Mouse (Mus musculus) MEL (cell line): ENCODE data around the gene Rgl1. TPM values are rescaled to one million over a fixed set of nuclear protein-coding genes. Genes with fewer than 3 reads are reported as not detected.

Experiments used
- DNase-seq: peaks from one replicate; pipeline ENCODE4 v3.0.0; 2011; ENCODE audit warnings: low read depth, low spot score
- H3K27ac ChIP-seq: 2 replicates; pipeline ENCODE4 v1.5.1; 2012; ENCODE audit warnings: low read depth, mild to moderate bottlenecking, control low read depth, low read length, moderate library complexity; ENCODE audit not compliant: control insufficient read depth
- H3K27me3 ChIP-seq, 2 experiments: fragments of 150-350 bp in 1 of 2; sonication (generic) in 1 of 2; 2 replicates each; pipeline ENCODE4 v1.6.1; 2012; ENCODE audit warnings: low read length in 2 of 2, mild to moderate bottlenecking in 2 of 2, improper control_type of control experiment in 1 of 2, moderate library complexity in 1 of 2; ENCODE audit not compliant: insufficient read depth in 2 of 2, control insufficient read depth in 1 of 2
- H3K36me3 ChIP-seq, 2 experiments: 2 replicates each; pipeline ENCODE4 v1.6.1; 2012 to 2014; ENCODE audit warnings: low read length in 2 of 2, improper control_type of control experiment in 1 of 2, inconsistent platforms in 1 of 2, mild to moderate bottlenecking in 1 of 2; ENCODE audit not compliant: insufficient read depth in 2 of 2, control insufficient read depth in 1 of 2
- H3K4me1 ChIP-seq, 2 experiments: fragments of 150-350 bp in 1 of 2; sonication (generic) in 1 of 2; 2 replicates each; pipeline ENCODE4 v1.6.1; 2012; ENCODE audit warnings: low read length in 2 of 2, improper control_type of control experiment in 1 of 2, mild to moderate bottlenecking in 1 of 2; ENCODE audit not compliant: insufficient read depth in 2 of 2, control insufficient read depth in 1 of 2
- H3K4me3 ChIP-seq, 2 experiments: fragments of 150-350 bp in 1 of 2; sonication (generic) in 1 of 2; 2 replicates each; pipeline ENCODE4 v1.5.1; 2012; ENCODE audit warnings: low read depth in 2 of 2, low read length in 2 of 2, mild to moderate bottlenecking in 2 of 2, moderate library complexity in 2 of 2, control low read depth in 1 of 2, improper control_type of control experiment in 1 of 2; ENCODE audit not compliant: control insufficient read depth in 1 of 2, insufficient read depth in 1 of 2
- H3K79me2 ChIP-seq: 2 replicates; pipeline ENCODE4 v1.6.1; 2012; ENCODE audit warnings: mild to moderate bottlenecking, low read length, moderate library complexity; ENCODE audit not compliant: control insufficient read depth, poor library complexity, insufficient read depth
- H3K9ac ChIP-seq: 2 replicates; pipeline ENCODE4 v1.6.1; 2012; ENCODE audit warnings: low read depth, mild to moderate bottlenecking, control low read depth, low read length, moderate library complexity; ENCODE audit not compliant: control insufficient read depth, poor library complexity, severe bottlenecking
- H3K9me3 ChIP-seq: fragments of 150-350 bp; sonication (generic); replicated peaks from 2 replicates; pipeline ENCODE4 v1.6.1; 2012; ENCODE audit warnings: mild to moderate bottlenecking, low read length, improper control_type of control experiment, moderate library complexity; ENCODE audit not compliant: insufficient read depth
- BHLHE40 ChIP-seq: IDR thresholded peaks from 2 replicates; pipeline ENCODE4 v1.6.1; 2012; ENCODE audit warnings: low read depth, mild to moderate bottlenecking, inconsistent platforms, low read length, improper control_type of control experiment, borderline replicate concordance
- CHD2 ChIP-seq: IDR thresholded peaks from 2 replicates; pipeline ENCODE4 v1.6.1; 2011; ENCODE audit warnings: low read length, improper control_type of control experiment
- E2F4 ChIP-seq: IDR thresholded peaks from 2 replicates; pipeline ENCODE4 v1.6.1; 2011; ENCODE audit warnings: low read depth, low read length, improper control_type of control experiment, borderline replicate concordance
- ELF1 ChIP-seq: IDR thresholded peaks from 2 replicates; pipeline ENCODE4 v1.6.1; 2014; ENCODE audit warnings: low read depth, mild to moderate bottlenecking, inconsistent platforms, low read length, improper control_type of control experiment, moderate library complexity
- ETS1 ChIP-seq: IDR thresholded peaks from 2 replicates; pipeline ENCODE4 v1.6.1; 2012; ENCODE audit warnings: low read depth, mild to moderate bottlenecking, inconsistent platforms, low read length, improper control_type of control experiment, moderate library complexity
- HCFC1 ChIP-seq: IDR thresholded peaks from 2 replicates; pipeline ENCODE4 v1.6.1; 2012; ENCODE audit warnings: low read depth, mild to moderate bottlenecking, inconsistent platforms, low read length, improper control_type of control experiment, moderate library complexity
- MAFK ChIP-seq: IDR thresholded peaks from 2 replicates; pipeline ENCODE4 v1.6.1; 2011; ENCODE audit warnings: low read depth, mild to moderate bottlenecking, low read length, improper control_type of control experiment, borderline replicate concordance
- MEF2A ChIP-seq: IDR thresholded peaks from 2 replicates; pipeline ENCODE4 v1.6.1; 2014; ENCODE audit warnings: low read depth, mild to moderate bottlenecking, inconsistent platforms, low read length, improper control_type of control experiment; ENCODE audit not compliant: poor library complexity, insufficient replicate concordance, severe bottlenecking; ENCODE audit errors: extremely low read depth
- MXI1 ChIP-seq: IDR thresholded peaks from 2 replicates; pipeline ENCODE4 v1.6.1; 2011; ENCODE audit warnings: mild to moderate bottlenecking, low read depth, low read length, improper control_type of control experiment
- MYB ChIP-seq: IDR thresholded peaks from 2 replicates; pipeline ENCODE4 v1.6.1; 2011; ENCODE audit warnings: mild to moderate bottlenecking, low read depth, low read length, improper control_type of control experiment
- MYC ChIP-seq: IDR thresholded peaks from 2 replicates; pipeline ENCODE4 v1.6.1; 2011; ENCODE audit warnings: low read depth, mild to moderate bottlenecking, low read length, improper control_type of control experiment, moderate library complexity
- NELFE ChIP-seq: IDR thresholded peaks from 2 replicates; pipeline ENCODE4 v1.6.1; 2011; ENCODE audit warnings: low read depth, low read length, improper control_type of control experiment
- POLR2A ChIP-seq, 2 experiments: IDR thresholded peaks; 2 replicates each; pipeline ENCODE4 v1.6.1; 2011 to 2012; ENCODE audit warnings: low read length in 2 of 2, mild to moderate bottlenecking in 2 of 2, control low read depth in 1 of 2, improper control_type of control experiment in 1 of 2, low read depth in 1 of 2, moderate library complexity in 1 of 2; ENCODE audit not compliant: control insufficient read depth in 1 of 2, insufficient read depth in 1 of 2, poor library complexity in 1 of 2
- POLR2AphosphoS5 ChIP-seq: IDR thresholded peaks from 2 replicates; pipeline ENCODE4 v1.6.1; 2012; ENCODE audit warnings: low read depth, borderline replicate concordance, mild to moderate bottlenecking, inconsistent platforms, low read length, moderate library complexity, mixed read lengths
- RAD21 ChIP-seq: IDR thresholded peaks from 2 replicates; pipeline ENCODE4 v1.6.1; 2011; ENCODE audit warnings: mild to moderate bottlenecking, low read depth, low read length, improper control_type of control experiment
- RCOR1 ChIP-seq: IDR thresholded peaks from 2 replicates; pipeline ENCODE4 v1.6.1; 2012; ENCODE audit warnings: low read depth, mild to moderate bottlenecking, inconsistent platforms, low read length, improper control_type of control experiment
- SMC3 ChIP-seq: IDR thresholded peaks from 2 replicates; pipeline ENCODE4 v1.6.1; 2011; ENCODE audit warnings: low read depth, low read length, improper control_type of control experiment
- ZKSCAN1 ChIP-seq: IDR thresholded peaks from 2 replicates; pipeline ENCODE4 v1.6.1; 2012; ENCODE audit warnings: low read depth, mild to moderate bottlenecking, inconsistent platforms, low read length, improper control_type of control experiment, moderate library complexity
- polyA plus RNA-seq, 2 experiments: library from polyadenylated mRNA; stranded (reverse) in 1 of 2; unstranded in 1 of 2; fragments of >175 nt in 1 of 2; fragments of >200 nt in 1 of 2; gene quantifications; 2 replicates each; pipeline versions ENCODE4 v1.2.1 to v1.2.4; 2012; ENCODE audit warnings: low replicate concordance in 2 of 2, low read depth in 1 of 2; ENCODE audit not compliant: insufficient read length in 2 of 2, insufficient read depth in 1 of 2, missing spikeins in 1 of 2
- total RNA-seq: library from RNA; depleted of rRNA; stranded (reverse); fragments of 300-350 nt; gene quantifications from 2 replicates; pipeline ENCODE4 v1.2.3, GENCODE M21; 2012

Rgl1 gene
- total and polyA plus RNA-seq, 3 experiments: 0.12 to 0.39 TPM; not detected in 1

DNA sequence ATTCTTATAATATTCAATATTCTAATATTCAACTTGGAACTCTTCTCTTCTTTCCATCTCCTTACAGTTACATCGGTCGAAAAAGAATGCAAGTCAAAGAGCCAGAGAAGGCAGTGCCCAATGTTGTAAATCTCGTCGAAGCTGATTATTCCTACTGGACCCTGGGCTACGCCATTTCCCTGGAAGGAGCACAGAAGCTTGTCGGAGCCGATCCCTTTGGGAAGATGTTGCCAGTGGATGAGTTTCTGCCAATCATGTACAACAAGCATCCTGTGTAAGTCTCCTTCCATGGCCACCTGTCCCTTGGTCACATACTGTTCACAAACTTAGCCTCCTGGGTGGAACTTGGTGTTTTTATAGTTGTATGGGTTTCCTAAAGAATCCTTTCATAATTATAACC, 259.4 kb downstream of the Rgl1 start:
- no peak for DNase-seq
- Histone ChIP-seq H3K27ac (no peak overlapping the region), H3K36me3 (no peaks in the 10 kb centered on the region), H3K4me1 (no peaks in the 10 kb centered on the region), H3K9ac (no peak overlapping the region), H3K4me3 (no peak overlapping the region), H3K27me3 (peaks cover 4 to 14% of the 10 kb centered on the region in 2 experiments), H3K79me2 (no peaks in the 10 kb centered on the region), H3K9me3 (no peaks in the 10 kb centered on the region)
- no peak for TF ChIP-seq MAFK
- no peak for TF ChIP-seq MYB
- TF ChIP-seq RAD21: no peak
- TF ChIP-seq NELFE: no peak
- no peak for TF ChIP-seq CHD2
- no peak for TF ChIP-seq MYC
- no peak for TF ChIP-seq SMC3
- no peak for TF ChIP-seq ELF1
- TF ChIP-seq POLR2AphosphoS5: no peak
- TF ChIP-seq BHLHE40: no peak
- TF ChIP-seq RCOR1: no peak
- TF ChIP-seq HCFC1: no peak
- no peak for TF ChIP-seq MXI1
- no peak for TF ChIP-seq E2F4
- TF ChIP-seq ETS1: no peak
- no peak for TF ChIP-seq ZKSCAN1

- Histone ChIP-seq H3K27me3 (peaks cover 4 to 14% of the 10 kb centered on the region in 2 experiments), H3K9ac (no peak overlapping the region), H3K36me3 (no peaks in the 10 kb centered on the region)
Measured at GRCm38 (mm10) chr1:152506175-152506574, 260.0 kb downstream of the Rgl1 start.

More at GRCm38 (mm10) chr1:152506175-152506574, 260.0 kb downstream of the Rgl1 start:
- Histone ChIP-seq H3K9me3 (no peaks in the 10 kb centered on the region), H3K79me2 (no peaks in the 10 kb centered on the region), H3K4me3 (no peak overlapping the region), H3K27ac (no peak overlapping the region), H3K4me1 (no peaks in the 10 kb centered on the region)
- TF ChIP-seq NELFE (no peak), ETS1 (no peak), POLR2A (IDR thresholded peaks at IDR 0.05; ENCODE audit: control insufficient read depth in 1 of 2, insufficient read depth in 1 of 2, low read depth in 1 of 2, low read length in 2 of 2, poor library complexity in 1 of 2) (no peak), MYC (no peak), CHD2 (no peak), MEF2A (no peak), BHLHE40 (no peak)
- no peak for DNase-seq
